Mouse (Mus musculus) neural tube, embryonic 11.5 days (tissue): ENCODE data around the gene Zfp579. TPM values are rescaled to one million over a fixed set of nuclear protein-coding genes. Genes with fewer than 3 reads are reported as not detected.

Experiments
- ATAC-seq: fragments of 200-750 bp; cut with Nextera tagmentation; 2 replicates; pipeline ENCODE4 v1.8.0; 2017; ENCODE audit warnings: moderate number of reproducible peaks, mild to moderate bottlenecking, moderate TSS enrichment, moderate library complexity; ENCODE audit not compliant: insufficient read depth, low FRiP score, low TSS enrichment
- DNase-seq: peaks from one replicate; pipeline ENCODE4 v3.0.0-alpha.2; 2015; ENCODE audit warnings: low spot score
- H3K27ac ChIP-seq: fragments of 300-500 bp; sonication (generic); 2 replicates; pipeline ENCODE4 v1.5.1; 2014; ENCODE audit warnings: low read depth, mild to moderate bottlenecking, low read length
- H3K27me3 ChIP-seq: fragments of 300-500 bp; sonication (generic); 2 replicates; pipeline ENCODE4 v1.6.1; 2014; ENCODE audit warnings: mild to moderate bottlenecking, low read length, mixed read lengths; ENCODE audit not compliant: control insufficient read depth, insufficient read depth
- H3K36me3 ChIP-seq: fragments of 300-500 bp; sonication (generic); 2 replicates; pipeline ENCODE4 v1.6.1; 2014; ENCODE audit warnings: mild to moderate bottlenecking, low read length, moderate library complexity, mixed read lengths; ENCODE audit not compliant: control insufficient read depth, insufficient read depth
- H3K4me1 ChIP-seq: fragments of 300-500 bp; sonication (generic); 2 replicates; pipeline ENCODE4 v1.6.1; 2014; ENCODE audit warnings: low read length, mixed read lengths; ENCODE audit not compliant: control insufficient read depth, insufficient read depth
- H3K4me2 ChIP-seq: fragments of 300-500 bp; sonication (generic); 2 replicates; pipeline ENCODE4 v1.6.1; 2014; ENCODE audit warnings: low read depth, mild to moderate bottlenecking, moderate library complexity
- H3K4me3 ChIP-seq: fragments of 300-500 bp; sonication (generic); 2 replicates; pipeline ENCODE4 v1.5.1; 2014; ENCODE audit warnings: low read depth, low read length
- H3K9ac ChIP-seq: fragments of 300-500 bp; sonication (generic); 2 replicates; pipeline ENCODE4 v1.6.1; 2014; ENCODE audit warnings: mild to moderate bottlenecking, low read length
- H3K9me3 ChIP-seq: fragments of 300-500 bp; sonication (generic); 2 replicates; pipeline ENCODE4 v1.6.1; 2016; ENCODE audit warnings: low read length; ENCODE audit not compliant: control insufficient read depth
- WGBS: fragments of 180-500 bp; shearing (Covaris S2); extraction: QIAGEN DNeasy Blood & Tissue Kit; methylation state at CpG from one replicate; pipeline ENCODE4 v1.1.7; 2014; 5-methylcytosine and 5-hydroxymethylcytosine counted together
- polyA plus RNA-seq: library from polyadenylated mRNA; unstranded; fragments of >200 nt; fragmentation: Nextera tagmentation; extraction: Ambion mirVana; gene quantifications from 2 replicates; pipeline ENCODE4 v1.2.1, GENCODE M21; 2014

Zfp579 gene
- polyA plus RNA-seq, 1 experiment from 2014 or later, result 41.6 TPM

DNA sequence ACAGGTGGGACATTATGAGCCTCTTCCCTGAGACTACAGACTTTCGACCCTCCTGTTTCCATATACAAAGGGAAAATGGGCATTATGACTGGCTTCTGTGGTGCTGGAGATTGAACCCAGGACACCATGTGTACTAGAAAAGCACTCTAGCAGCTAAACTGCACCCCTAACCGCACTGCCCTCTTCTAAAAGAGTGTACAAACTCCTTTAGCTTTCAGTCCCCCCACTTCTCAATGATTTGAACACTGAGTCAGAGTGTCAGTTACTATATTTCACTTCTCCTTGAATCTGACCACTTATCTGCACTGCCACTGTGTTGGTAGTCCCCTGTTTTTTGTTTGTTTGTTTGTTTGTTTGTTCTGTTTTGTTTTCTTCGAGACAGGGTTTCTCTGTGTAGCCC lies 37.9 kb upstream of the Zfp579 start, which contains the start of gene 4632433K11Rik:
4632433K11Rik (plus strand) TSS at position 301 of the 400 bp plus-strand sequence.
- Histone ChIP-seq H3K9me3 (peaks cover 23% of the 10 kb centered on the region), H3K9ac (no peak within 1 kb of the TSS), H3K27me3 (0 out of 2 replicates have a peak, but pooled peaks cover 2% of the 10 kb centered on the region), H3K4me3 (no peak within 1 kb of the TSS), H3K36me3 (peaks cover 50% of the 10 kb centered on the region), H3K27ac (no peak within 1 kb of the TSS), H3K4me2 (no peak within 1 kb of the TSS), H3K4me1 (no peaks in the 10 kb centered on the region)
- DNase-seq (no peak), ATAC-seq (no peak)
- 88% methylated on average over 3 of the region's 3 CpGs for WGBS

DNA sequence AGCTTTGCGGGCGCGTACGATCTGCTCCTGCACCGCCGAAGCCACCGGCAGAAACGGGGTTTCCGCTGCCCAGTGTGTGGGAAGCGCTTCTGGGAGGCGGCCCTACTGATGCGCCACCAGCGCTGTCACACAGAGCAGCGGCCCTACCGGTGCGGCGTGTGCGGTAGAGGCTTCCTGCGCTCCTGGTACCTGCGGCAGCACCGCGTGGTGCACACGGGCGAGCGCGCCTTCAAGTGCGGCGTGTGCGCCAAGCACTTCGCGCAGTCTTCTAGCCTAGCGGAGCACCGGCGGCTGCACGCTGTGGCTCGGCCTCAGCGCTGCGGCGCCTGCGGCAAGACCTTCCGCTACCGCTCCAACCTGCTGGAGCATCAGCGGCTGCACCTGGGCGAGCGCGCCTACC lies 35.5 kb upstream of the Zfp579 start:
- no peaks in the 10 kb centered on the region for H3K4me1 ChIP-seq
- H3K36me3 ChIP-seq, result peaks cover 60% of the 10 kb centered on the region
- no peak overlapping the region for H3K4me3 ChIP-seq
- 0 out of 2 replicates have a peak, but pooled peaks cover 2% of the 10 kb centered on the region for H3K27me3 ChIP-seq
- no peak for ATAC-seq
- H3K4me2 ChIP-seq, result no peak overlapping the region
- 72% methylated on average over 46 of the region's 46 CpGs for WGBS
- peaks cover 23% of the 10 kb centered on the region for H3K9me3 ChIP-seq
- no peak overlapping the region for H3K9ac ChIP-seq
- DNase-seq, result no peak
- no peak overlapping the region for H3K27ac ChIP-seq

DNA sequence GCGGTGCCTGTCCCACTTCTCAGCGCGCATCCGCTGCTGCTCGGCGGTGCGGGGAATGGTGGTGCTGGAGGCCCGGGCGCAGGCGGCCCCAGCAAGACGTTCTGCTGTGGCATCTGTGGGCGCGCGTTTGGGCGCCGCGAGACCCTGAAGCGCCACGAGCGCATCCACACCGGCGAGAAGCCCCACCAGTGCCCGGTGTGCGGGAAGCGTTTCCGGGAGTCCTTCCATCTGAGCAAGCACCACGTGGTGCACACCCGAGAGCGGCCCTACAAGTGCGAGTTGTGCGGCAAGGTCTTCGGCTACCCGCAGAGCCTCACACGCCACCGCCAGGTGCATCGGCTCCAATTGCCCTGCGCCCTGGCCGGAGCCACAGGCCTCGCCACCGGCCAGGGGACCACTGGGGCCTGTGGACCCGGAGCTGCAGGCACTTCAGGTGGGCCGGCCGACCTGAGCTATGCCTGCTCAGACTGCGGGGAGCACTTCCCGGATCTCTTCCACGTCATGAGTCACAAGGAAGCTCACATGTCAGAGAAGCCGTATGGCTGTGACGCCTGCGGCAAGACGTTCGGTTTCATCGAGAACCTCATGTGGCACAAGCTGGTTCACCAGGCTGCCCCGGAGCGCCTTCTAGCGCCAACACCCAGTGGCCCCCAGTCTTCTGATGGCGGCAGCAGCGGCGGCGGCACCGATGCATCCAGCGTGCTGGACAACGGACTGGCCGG lies 34.8 kb upstream of the Zfp579 start:
- no peak overlapping the region for H3K4me2 ChIP-seq
- no peak overlapping the region for H3K9ac ChIP-seq
- H3K4me1 ChIP-seq, result no peaks in the 10 kb centered on the region
- no peak for ATAC-seq
- peaks cover 23% of the 10 kb centered on the region for H3K9me3 ChIP-seq
- H3K27ac ChIP-seq, result no peak overlapping the region
- DNase-seq, result no peak
- no peak overlapping the region for H3K4me3 ChIP-seq
- peaks cover 57% of the 10 kb centered on the region for H3K36me3 ChIP-seq
- WGBS, result 75% methylated on average over 62 of the region's 63 CpGs
- H3K27me3 ChIP-seq, result 0 out of 2 replicates have a peak, but pooled peaks cover 2% of the 10 kb centered on the region

DNA sequence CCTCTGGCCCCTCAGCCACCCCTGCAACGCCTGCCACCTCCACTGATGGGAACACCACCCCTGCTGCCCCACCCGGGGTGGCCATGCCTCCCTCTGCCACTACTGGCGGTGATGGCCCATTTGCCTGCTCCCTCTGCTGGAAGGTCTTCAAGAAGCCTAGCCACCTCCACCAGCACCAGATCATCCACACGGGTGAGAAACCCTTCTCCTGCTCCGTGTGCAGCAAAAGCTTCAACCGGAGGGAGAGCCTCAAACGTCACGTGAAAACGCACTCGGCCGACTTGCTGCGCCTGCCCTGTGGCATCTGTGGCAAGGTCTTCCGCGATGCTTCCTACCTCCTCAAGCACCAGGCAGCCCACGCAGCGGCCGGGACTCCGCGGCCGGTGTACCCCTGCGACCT lies 34.0 kb upstream of the Zfp579 start:
- no peak for ATAC-seq
- Histone ChIP-seq H3K9me3 (peaks cover 23% of the 10 kb centered on the region), H3K4me2 (no peak overlapping the region), H3K4me3 (no peak overlapping the region), H3K27me3 (0 out of 2 replicates have a peak, but pooled peaks cover 2% of the 10 kb centered on the region), H3K27ac (no peak overlapping the region), H3K4me1 (no peaks in the 10 kb centered on the region), H3K9ac (no peak overlapping the region), H3K36me3 (peaks cover 55% of the 10 kb centered on the region)
- DNase-seq, result no peak
- WGBS, result 91% methylated on average over 21 of the region's 21 CpGs

DNA sequence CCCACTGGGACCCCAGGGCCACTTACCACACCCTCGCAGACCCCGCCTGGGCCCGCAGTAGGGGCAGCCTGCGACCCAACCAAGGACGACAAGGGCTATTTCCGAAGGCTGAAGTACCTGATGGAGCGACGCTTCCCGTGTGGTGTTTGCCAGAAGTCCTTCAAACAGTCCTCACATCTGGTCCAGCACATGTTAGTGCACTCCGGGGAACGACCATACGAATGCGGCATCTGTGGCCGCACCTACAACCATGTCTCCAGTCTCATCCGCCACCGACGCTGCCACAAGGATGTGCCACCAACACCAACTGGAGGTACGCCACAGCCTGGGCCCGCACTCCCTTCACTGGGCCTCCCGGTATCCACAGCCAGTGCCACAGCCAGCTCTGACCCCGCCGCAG lies 33.6 kb upstream of the Zfp579 start:
- H3K27me3 ChIP-seq, result 0 out of 2 replicates have a peak, but pooled peaks cover 2% of the 10 kb centered on the region
- H3K9me3 ChIP-seq, result peaks cover 23% of the 10 kb centered on the region
- WGBS, result 95% methylated on average over 22 of the region's 22 CpGs
- DNase-seq, result no peak
- no peak overlapping the region for H3K27ac ChIP-seq
- no peak overlapping the region for H3K4me3 ChIP-seq
- peaks cover 56% of the 10 kb centered on the region for H3K36me3 ChIP-seq
- ATAC-seq, result no peak
- H3K4me2 ChIP-seq, result no peak overlapping the region
- no peaks in the 10 kb centered on the region for H3K4me1 ChIP-seq
- H3K9ac ChIP-seq, result no peak overlapping the region

DNA sequence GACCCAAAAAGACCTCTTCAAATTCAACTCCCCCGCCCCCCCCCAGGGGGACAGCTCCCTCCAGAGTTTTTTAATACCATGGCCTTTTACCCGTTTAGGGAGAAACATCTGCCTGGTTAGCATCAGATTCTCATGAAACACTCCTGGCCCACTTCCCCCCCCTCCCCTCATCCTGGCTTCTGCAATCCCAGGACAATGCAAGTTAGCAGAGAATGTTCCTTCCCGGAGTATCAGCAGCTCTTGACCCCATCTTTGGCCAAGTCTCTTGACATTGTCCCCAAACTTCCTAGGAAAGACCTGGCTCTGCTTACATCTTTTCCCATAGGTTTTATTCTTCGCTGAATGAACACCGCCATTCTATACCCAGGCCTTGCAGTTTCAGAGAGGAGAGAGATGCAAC lies 25.2 kb upstream of the Zfp579 start:
- peak overlapping the region; percentile 83; the same call in 1 of the 2 replicates for H3K27ac ChIP-seq
- DNase-seq, result no peak
- peak overlapping the region; percentile 82 for H3K4me3 ChIP-seq
- peaks cover 3% of the 10 kb centered on the region for H3K4me1 ChIP-seq
- no peaks in the 10 kb centered on the region for H3K9me3 ChIP-seq
- 57% methylated on average over 5 of the region's 5 CpGs for WGBS
- peaks cover 7% of the 10 kb centered on the region for H3K36me3 ChIP-seq
- peak overlapping the region; percentile 81 for H3K4me2 ChIP-seq
- H3K9ac ChIP-seq, result peak overlapping the region; percentile 83
- H3K27me3 ChIP-seq, result no peaks in the 10 kb centered on the region
- no peak for ATAC-seq

DNA sequence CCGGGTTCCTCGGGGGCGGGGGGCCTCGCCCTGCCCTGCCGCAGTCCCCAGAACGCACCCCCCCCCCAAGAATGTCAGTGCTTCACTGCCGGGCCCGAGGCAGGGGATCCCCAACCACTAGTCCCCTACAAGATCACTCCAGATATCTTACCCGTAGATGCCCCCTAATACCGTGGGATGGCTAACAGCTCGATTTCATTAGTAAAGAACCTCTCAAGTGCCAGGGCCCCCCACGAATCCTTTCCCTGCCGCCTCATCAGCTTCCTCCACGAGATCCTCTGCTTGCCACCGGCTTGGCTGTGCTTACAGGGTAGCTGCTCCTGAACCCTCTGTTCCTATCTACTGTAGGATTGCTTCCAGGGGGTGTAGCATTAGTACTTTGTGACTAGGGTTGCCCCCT lies 24.7 kb upstream of the Zfp579 start:
- WGBS, result under 1% methylated on average over 12 of the region's 15 CpGs
- ATAC-seq, result peak; percentile 1; the same call in 1 of the 2 replicates
- Histone ChIP-seq H3K4me2 (peak overlapping the region; percentile 81), H3K9me3 (no peaks in the 10 kb centered on the region), H3K9ac (peak overlapping the region; percentile 83), H3K4me3 (peak overlapping the region; percentile 82), H3K4me1 (peaks cover 7% of the 10 kb centered on the region), H3K27ac (peak overlapping the region; percentile 83), H3K36me3 (peaks cover 7% of the 10 kb centered on the region), H3K27me3 (no peaks in the 10 kb centered on the region)
- no peak for DNase-seq

DNA sequence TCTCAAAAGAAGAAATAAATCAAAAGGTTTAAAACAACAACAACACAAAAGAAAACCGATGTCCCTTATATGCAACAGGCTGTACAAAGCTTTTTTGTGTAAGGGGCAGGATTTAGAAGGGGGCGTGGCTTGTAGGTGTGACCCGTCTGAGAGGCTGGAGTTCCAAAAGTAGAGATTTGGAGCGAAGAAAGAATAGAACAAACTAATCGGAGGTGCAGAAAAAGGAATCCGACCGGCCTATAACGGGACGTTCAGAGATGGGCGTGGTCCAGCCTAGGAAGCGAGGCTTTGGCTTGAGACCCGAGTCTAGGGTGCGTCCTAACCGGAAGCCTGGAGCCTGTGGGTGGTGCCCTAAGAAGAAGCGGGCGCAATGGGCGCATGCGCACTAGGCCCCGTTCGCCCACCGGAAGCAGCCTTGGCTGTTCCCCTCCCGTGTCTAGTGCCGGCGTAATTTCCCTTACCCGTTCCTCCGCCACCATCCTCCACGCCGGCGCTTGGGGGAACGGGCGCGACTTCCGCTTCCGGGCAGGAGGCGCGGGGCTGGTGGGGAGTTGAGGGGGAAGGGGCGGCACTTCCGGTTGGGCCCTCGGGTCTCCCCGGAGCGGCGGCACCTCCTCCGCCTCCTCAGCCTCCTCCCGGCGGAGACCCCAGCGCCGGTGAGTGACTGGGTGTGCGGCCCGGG lies 24.2 kb upstream of the Zfp579 start, which contains the start of the genes Zfp865 and Ccdc106:
Zfp865 (plus strand) TSS at position 377 of the 682 bp plus-strand sequence.
Ccdc106 (plus strand) TSS at position 554 of the 682 bp plus-strand sequence.
- DNase-seq (peak; percentile 99), ATAC-seq (peak; percentile 89)
- no peaks in the 10 kb centered on the region for H3K9me3 ChIP-seq
- peaks cover 5% of the 10 kb centered on the region for H3K36me3 ChIP-seq
- peak within 1 kb of the TSS; percentile 81 for H3K4me2 ChIP-seq
- no peaks in the 10 kb centered on the region for H3K27me3 ChIP-seq
- H3K4me3 ChIP-seq, result peak within 1 kb of the TSS; percentile 82
- WGBS, result 1% methylated on average over 48 of the region's 49 CpGs
- H3K9ac ChIP-seq, result peak within 1 kb of the TSS; percentile 83
- peaks cover 7% of the 10 kb centered on the region for H3K4me1 ChIP-seq
- H3K27ac ChIP-seq, result peak within 1 kb of the TSS; percentile 83
